Mouse (Mus musculus) limb, embryonic 13.5 days (tissue): ENCODE results near the gene Olfr1406. TPM values are rescaled to one million over a fixed set of nuclear protein-coding genes. Genes with fewer than 3 reads are reported as not detected.

Experiments used
- polyA plus RNA-seq: library from polyadenylated mRNA; unstranded; fragments of >200 nt; fragmentation: Nextera tagmentation; extraction: Ambion mirVana; gene quantifications from 2 replicates; pipeline ENCODE4 v1.2.1, GENCODE M21; 2015

Gene Olfr1406
- polyA plus RNA-seq, 1 experiment from 2014 or later, result not detected

Other genes with a start within 250 kb of the Olfr1406 start
- not detected in 2 replicates for gene Olfr16, start 240.2 kb downstream of the Olfr1406 start, polyA plus RNA-seq
- not detected in 2 replicates for gene Olfr1408, start 53.3 kb downstream of the Olfr1406 start, polyA plus RNA-seq
- gene Olfr218, start 7.2 kb upstream of the Olfr1406 start, polyA plus RNA-seq, result not detected in 2 replicates
- not detected in 2 replicates for gene Olfr1404, start 21.8 kb upstream of the Olfr1406 start, polyA plus RNA-seq
- gene Fcer1a, start 36.6 kb upstream of the Olfr1406 start, polyA plus RNA-seq, result not detected in 2 replicates
- gene Olfr418, start 75.4 kb upstream of the Olfr1406 start, polyA plus RNA-seq, result not detected in 2 replicates
- not detected in 2 replicates for gene Mptx2, start 87.1 kb upstream of the Olfr1406 start, polyA plus RNA-seq
- 0.57 and 0.66 TPM in 2 replicates for gene Ackr1, start 143.1 kb upstream of the Olfr1406 start, polyA plus RNA-seq
- gene Aim2, start 160.2 kb upstream of the Olfr1406 start, polyA plus RNA-seq, result 1.1 and 1.3 TPM in 2 replicates
- 0.67 and 0.86 TPM in 2 replicates for gene Cadm3, start 177.1 kb upstream of the Olfr1406 start, polyA plus RNA-seq